Mouse (Mus musculus): ENCODE measurements around the gene Stk4. TPM values are rescaled to one million over a fixed set of nuclear protein-coding genes. Genes with fewer than 3 reads are reported as not detected.

The Stk4 gene
- polyA plus RNA-seq, 1 experiment from 2014 or later, result 14.8 TPM

DNA sequence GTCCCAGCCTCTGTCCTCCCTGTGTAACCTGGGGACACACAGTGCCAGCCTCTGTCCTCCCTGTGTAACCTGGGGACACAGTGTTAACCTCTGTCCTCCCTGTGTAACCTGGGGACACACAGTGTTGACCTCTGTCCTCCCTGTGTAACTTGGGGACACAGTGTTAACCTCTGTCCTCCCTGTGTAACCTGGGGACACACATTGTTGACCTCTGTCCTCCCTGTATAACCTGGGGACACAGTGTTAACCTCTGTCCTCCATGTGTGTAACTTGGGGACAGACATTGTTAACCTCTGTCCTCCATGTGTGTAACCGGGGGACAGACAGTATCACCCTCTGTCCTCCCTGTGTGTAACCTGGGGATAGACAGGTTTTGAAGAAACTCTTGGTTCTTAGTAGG, 61.5 kb downstream of the Stk4 start:
- Histone ChIP-seq H3K36me3 (peaks cover 18% of the 10 kb centered on the region), H3K27ac (no peak overlapping the region), H3K4me2 (no peak overlapping the region), H3K4me3 (replicated peaks) (no peak overlapping the region), H3K27me3 (no peaks in the 10 kb centered on the region), H3K9me3 (replicated peaks) (no peaks in the 10 kb centered on the region), H3K4me1 (replicated peaks) (no peaks in the 10 kb centered on the region), H3K9ac (no peak overlapping the region)
- ATAC-seq (ENCODE audit: low read depth), result no peak
- 82% methylated on average over 1 of the region's 1 CpGs for WGBS (ENCODE audit: insufficient replicate concordance)
- no peak for DNase-seq

DNA sequence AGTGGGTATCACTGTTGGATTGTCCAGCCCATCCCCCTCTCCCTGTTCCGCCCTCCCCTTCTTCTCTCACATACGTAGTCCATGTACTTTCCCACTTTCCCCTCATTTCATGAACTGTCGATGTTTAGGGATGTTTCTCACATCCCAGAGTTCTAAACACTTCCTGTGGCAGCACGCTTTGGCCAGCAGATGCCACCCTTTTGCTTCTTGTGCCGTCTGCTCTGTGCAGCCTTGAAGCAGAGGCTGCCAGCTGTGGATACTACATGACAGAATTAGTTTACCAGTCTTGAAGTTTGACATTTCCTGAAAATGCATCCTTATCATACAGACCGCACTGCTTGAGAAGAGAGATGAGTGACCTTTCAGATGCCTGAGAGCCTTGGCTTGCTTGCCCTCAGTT, 64.4 kb downstream of the Stk4 start:
- no peak overlapping the region for H3K4me2 ChIP-seq
- peaks cover 18% of the 10 kb centered on the region for H3K36me3 ChIP-seq
- WGBS (ENCODE audit: insufficient replicate concordance), result 72% methylated on average over 6 of the region's 6 CpGs
- H3K27ac ChIP-seq, result no peak overlapping the region
- H3K4me3 ChIP-seq (replicated peaks), result no peak overlapping the region
- DNase-seq, result no peak
- no peaks in the 10 kb centered on the region for H3K27me3 ChIP-seq
- H3K4me1 ChIP-seq (replicated peaks), result no peaks in the 10 kb centered on the region
- no peaks in the 10 kb centered on the region for H3K9me3 ChIP-seq (replicated peaks)
- no peak for ATAC-seq (ENCODE audit: low read depth)
- no peak overlapping the region for H3K9ac ChIP-seq

DNA sequence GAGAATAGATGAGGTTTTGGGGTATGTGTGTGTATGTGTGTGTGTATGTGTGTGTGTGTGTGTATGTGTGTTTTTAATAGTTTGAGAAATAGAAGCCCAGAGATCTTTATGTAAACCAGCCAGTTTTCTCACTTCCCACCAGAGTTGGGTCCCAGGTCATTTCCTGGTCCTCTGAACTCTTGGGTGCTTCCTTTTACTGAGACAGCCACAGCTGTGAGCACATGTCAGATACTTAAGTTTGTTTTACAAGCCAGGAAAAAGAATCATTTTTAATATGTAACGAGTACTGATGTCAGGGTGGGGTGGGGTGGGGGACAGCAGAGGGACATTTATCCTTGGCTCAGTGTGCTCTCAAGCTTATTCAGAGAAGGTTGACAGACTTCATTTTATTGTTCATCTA, 65.2 kb downstream of the Stk4 start:
- Histone ChIP-seq H3K4me1 (replicated peaks) (no peaks in the 10 kb centered on the region), H3K4me2 (no peak overlapping the region), H3K9me3 (replicated peaks) (no peaks in the 10 kb centered on the region), H3K9ac (no peak overlapping the region), H3K27ac (no peak overlapping the region), H3K36me3 (peaks cover 23% of the 10 kb centered on the region), H3K27me3 (no peaks in the 10 kb centered on the region), H3K4me3 (replicated peaks) (no peak overlapping the region)
- no peak for ATAC-seq (ENCODE audit: low read depth)
- DNase-seq, result no peak
- 64% methylated on average over 1 of the region's 1 CpGs for WGBS (ENCODE audit: insufficient replicate concordance)

DNA sequence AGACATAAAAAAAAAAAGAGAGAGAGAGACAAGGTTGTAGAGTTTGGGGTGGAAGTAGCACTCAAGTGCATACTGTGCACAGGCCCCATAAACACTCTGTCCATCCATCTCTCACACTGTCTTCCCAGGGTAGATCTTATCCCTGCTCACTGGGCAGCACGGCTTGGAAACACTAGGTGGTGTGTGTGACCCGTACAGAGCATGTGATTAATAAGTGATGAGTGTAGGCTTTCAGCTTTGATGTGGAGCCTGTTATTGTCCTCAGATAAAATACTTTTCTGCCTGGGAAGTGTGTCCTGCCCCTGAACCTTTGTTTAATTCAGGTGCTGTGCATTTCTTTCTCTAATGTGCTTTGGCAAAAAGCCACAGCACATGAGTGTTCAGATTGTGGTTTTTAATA, 66.3 kb downstream of the Stk4 start:
- ATAC-seq (ENCODE audit: low read depth) (no peak), DNase-seq (no peak)
- no peak overlapping the region for H3K9ac ChIP-seq
- WGBS (ENCODE audit: insufficient replicate concordance), result 67% methylated on average over 2 of the region's 2 CpGs
- no peaks in the 10 kb centered on the region for H3K27me3 ChIP-seq
- no peaks in the 10 kb centered on the region for H3K9me3 ChIP-seq (replicated peaks)
- H3K4me2 ChIP-seq, result no peak overlapping the region
- H3K4me3 ChIP-seq (replicated peaks), result no peak overlapping the region
- H3K36me3 ChIP-seq, result peaks cover 18% of the 10 kb centered on the region
- H3K27ac ChIP-seq, result no peak overlapping the region
- H3K4me1 ChIP-seq (replicated peaks), result no peaks in the 10 kb centered on the region

DNA sequence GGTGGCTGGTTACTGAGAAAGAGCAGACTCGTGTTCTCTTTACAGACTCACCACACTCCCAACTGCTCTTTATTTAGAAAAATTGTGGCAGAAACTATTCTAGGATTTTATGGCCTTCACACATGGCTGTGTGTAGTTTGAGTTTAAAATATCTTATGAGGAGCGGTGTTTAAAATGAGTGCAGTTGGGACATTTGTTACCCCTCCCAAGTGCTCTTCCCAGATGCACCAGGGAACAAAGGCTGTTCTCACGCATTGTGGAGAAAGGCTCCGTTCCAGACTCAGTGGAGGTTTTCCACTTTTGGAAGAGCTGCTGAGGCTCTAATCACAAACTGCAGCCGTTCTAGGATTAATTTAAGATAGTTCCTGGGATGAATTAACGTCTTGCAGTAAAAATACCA, 67.6 kb downstream of the Stk4 start:
- WGBS (ENCODE audit: insufficient replicate concordance), result 78% methylated on average over 6 of the region's 6 CpGs
- Histone ChIP-seq H3K4me1 (replicated peaks) (no peaks in the 10 kb centered on the region), H3K4me2 (no peak overlapping the region), H3K9ac (no peak overlapping the region), H3K36me3 (peaks cover 12% of the 10 kb centered on the region), H3K27me3 (no peaks in the 10 kb centered on the region), H3K9me3 (replicated peaks) (no peaks in the 10 kb centered on the region), H3K27ac (no peak overlapping the region), H3K4me3 (replicated peaks) (no peak overlapping the region)
- ATAC-seq (ENCODE audit: low read depth) (no peak), DNase-seq (no peak)

DNA sequence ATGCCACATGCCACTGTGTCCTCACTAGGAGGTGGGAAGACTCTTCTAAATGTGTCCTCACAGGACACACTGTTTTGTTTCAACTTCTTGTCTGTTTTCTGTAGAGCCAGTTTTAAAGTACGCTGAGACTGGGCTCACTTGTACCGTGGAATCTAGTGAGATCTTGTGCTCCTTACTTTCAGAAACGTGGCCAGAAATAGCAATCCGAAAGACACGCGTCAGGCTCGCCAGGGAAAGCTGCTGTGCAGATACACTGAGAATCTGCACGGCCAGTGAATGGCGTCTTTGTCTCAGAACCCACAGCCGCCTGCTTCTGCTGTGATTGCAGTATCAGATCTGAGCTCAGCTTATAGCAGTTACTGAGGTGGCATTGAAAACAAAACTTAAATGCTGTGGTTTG, 71.9 kb downstream of the Stk4 start:
- ATAC-seq (ENCODE audit: low read depth), result no peak
- Histone ChIP-seq H3K9me3 (replicated peaks) (no peaks in the 10 kb centered on the region), H3K36me3 (0 out of 2 replicates have a peak, but pooled peaks cover 5% of the 10 kb centered on the region), H3K9ac (no peak overlapping the region), H3K4me1 (replicated peaks) (no peaks in the 10 kb centered on the region), H3K27me3 (no peaks in the 10 kb centered on the region), H3K27ac (no peak overlapping the region), H3K4me3 (replicated peaks) (no peak overlapping the region), H3K4me2 (no peak overlapping the region)
- DNase-seq, result no peak
- WGBS (ENCODE audit: insufficient replicate concordance), result 70% methylated on average over 10 of the region's 10 CpGs

DNA sequence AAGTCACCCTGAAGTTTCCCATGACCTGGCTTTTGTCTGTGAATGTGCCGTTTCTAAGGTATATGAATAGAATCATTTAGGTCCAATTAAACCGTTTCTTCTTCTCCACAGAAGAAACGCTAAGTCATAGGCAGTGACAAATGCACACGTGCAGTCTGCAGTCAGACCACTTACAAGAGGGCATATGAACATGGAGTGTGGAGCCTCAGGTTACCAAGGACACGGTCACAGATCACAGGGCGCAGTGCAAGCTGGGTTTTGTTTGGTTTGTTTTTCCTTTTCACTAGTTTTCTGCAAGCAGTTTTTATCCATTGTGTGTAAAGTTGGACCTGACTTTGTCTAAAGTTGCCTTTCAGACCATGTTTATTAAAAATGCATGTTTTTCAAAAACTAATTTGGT, 73.9 kb downstream of the Stk4 start:
- DNase-seq, result no peak
- Histone ChIP-seq H3K4me3 (replicated peaks) (no peak overlapping the region), H3K27me3 (no peaks in the 10 kb centered on the region), H3K4me2 (no peak overlapping the region), H3K9me3 (replicated peaks) (no peaks in the 10 kb centered on the region), H3K9ac (no peak overlapping the region), H3K4me1 (replicated peaks) (no peaks in the 10 kb centered on the region), H3K27ac (no peak overlapping the region), H3K36me3 (peaks cover 9% of the 10 kb centered on the region; the same call in 1 of the 2 replicates)
- ATAC-seq (ENCODE audit: low read depth), result no peak
- WGBS (ENCODE audit: insufficient replicate concordance), result 74% methylated on average over 6 of the region's 6 CpGs

DNA sequence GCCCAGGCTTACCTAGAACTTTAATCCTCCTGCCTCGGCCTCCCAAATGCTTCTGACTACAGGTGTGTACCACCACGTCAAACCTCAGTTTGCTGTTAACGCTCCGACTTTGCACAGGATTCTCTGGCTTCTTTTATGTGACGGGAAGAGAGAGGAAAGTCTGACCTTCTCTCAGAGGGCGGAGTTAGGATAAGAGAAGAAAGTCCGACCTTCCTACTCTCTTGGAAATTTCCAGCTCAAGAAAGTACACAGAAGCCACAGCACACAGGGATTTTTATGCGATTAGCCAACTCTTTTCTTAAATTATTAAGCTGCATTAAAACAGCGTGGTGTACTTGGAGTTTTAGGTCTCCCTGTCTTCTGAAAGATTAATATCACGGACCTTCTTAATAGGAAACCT, 74.4 kb downstream of the Stk4 start:
- Histone ChIP-seq H3K4me2 (no peak overlapping the region), H3K27me3 (no peaks in the 10 kb centered on the region), H3K9ac (no peak overlapping the region), H3K4me1 (replicated peaks) (no peaks in the 10 kb centered on the region), H3K27ac (no peak overlapping the region), H3K9me3 (replicated peaks) (no peaks in the 10 kb centered on the region), H3K36me3 (peaks cover 9% of the 10 kb centered on the region; the same call in 1 of the 2 replicates), H3K4me3 (replicated peaks) (no peak overlapping the region)
- 79% methylated on average over 10 of the region's 10 CpGs for WGBS (ENCODE audit: insufficient replicate concordance)
- DNase-seq, result no peak
- no peak for ATAC-seq (ENCODE audit: low read depth)

DNA sequence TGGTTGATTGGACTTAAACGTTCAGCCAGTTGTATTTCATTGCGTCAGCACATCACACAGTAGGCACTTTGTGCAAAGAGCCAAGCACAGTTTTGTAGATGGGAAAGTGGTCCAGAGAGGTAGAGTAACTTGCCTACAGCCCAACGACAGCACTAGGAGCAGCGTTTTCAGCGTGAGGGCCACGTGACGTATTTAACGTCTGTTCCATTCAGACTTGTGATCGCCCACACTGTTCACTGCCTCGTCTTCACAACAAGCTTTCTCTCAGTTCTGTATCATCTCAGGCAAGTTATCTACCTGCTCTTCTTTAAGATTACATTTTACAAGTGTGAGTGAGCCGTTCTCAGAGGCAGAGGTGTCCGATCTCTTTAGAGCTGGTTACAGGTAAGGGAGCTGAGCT, 76.4 kb downstream of the Stk4 start:
- ATAC-seq (ENCODE audit: low read depth) (no peak), DNase-seq (no peak)
- no peaks in the 10 kb centered on the region for H3K9me3 ChIP-seq (replicated peaks)
- H3K4me2 ChIP-seq, result no peak overlapping the region
- no peak overlapping the region for H3K4me3 ChIP-seq (replicated peaks)
- peaks cover 17% of the 10 kb centered on the region for H3K36me3 ChIP-seq
- H3K27ac ChIP-seq, result no peak overlapping the region
- H3K9ac ChIP-seq, result no peak overlapping the region
- no peaks in the 10 kb centered on the region for H3K4me1 ChIP-seq (replicated peaks)
- H3K27me3 ChIP-seq, result no peaks in the 10 kb centered on the region
- WGBS (ENCODE audit: insufficient replicate concordance), result 81% methylated on average over 12 of the region's 12 CpGs

DNA sequence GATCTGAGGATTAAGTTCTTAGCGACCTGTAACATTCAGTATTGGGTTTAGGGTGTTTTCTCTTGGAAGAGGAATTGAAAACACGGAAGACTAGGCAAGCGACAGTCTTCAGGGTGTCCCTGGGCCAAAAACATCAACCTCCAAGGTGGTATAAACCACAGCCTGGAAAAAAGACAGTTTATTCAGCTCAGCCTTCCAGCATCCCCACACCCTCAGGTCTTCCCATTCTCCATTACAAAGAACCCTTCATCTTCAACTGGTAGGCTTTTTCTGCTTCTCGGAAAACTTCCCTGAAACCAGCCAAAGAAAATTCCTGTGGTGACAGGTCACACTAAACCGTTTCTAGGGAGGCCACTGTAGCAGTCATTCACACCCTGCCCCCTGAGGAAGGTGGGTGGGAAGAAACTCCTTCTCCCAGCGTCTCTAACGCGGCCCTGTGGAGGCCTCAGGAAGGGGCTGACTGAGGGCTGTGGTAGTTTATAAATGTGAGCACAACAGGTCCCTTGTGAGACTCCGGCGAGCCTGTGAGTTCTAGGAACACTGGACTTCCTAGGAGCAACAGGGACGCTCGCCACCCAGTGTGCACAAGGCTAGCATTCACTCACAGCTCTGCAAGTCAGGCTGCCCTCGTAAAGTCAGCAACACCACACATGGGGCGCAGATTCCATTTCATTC, 80.1 kb downstream of the Stk4 start:
- H3K9me3 ChIP-seq (replicated peaks), result no peaks in the 10 kb centered on the region
- 67% methylated on average over 14 of the region's 14 CpGs for WGBS (ENCODE audit: insufficient replicate concordance)
- H3K27me3 ChIP-seq, result no peaks in the 10 kb centered on the region
- no peak overlapping the region for H3K9ac ChIP-seq
- no peaks in the 10 kb centered on the region for H3K4me1 ChIP-seq (replicated peaks)
- H3K36me3 ChIP-seq, result peaks cover 41% of the 10 kb centered on the region
- DNase-seq (no peak), ATAC-seq (ENCODE audit: low read depth) (no peak)
- no peak overlapping the region for H3K4me3 ChIP-seq (replicated peaks)
- no peak overlapping the region for H3K27ac ChIP-seq
- H3K4me2 ChIP-seq, result no peak overlapping the region

DNA sequence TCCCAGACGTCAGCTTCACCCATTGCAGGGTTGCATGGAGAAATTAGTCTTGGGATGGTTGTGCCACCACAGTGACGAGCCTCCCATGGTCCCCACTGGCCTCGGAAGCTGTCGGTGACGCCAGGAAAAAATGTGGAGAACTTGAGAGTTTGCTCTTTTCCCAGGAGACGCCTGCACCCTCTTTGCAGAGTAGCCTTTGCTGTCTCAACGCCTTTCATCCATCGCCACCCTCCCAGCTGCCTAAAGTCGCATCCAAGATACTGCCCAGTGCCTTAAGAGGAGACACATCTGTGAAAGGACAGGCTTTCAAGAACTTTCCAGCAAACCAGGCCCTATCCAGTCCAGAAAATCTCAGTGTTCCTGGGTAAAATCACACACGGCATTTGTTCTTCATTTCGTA, 82.2 kb downstream of the Stk4 start:
- Histone ChIP-seq H3K27ac (no peak overlapping the region), H3K4me3 (replicated peaks) (no peak overlapping the region), H3K27me3 (no peaks in the 10 kb centered on the region), H3K9me3 (replicated peaks) (no peaks in the 10 kb centered on the region), H3K9ac (no peak overlapping the region), H3K4me1 (replicated peaks) (no peaks in the 10 kb centered on the region), H3K4me2 (no peak overlapping the region), H3K36me3 (peaks cover 41% of the 10 kb centered on the region)
- 82% methylated on average over 11 of the region's 11 CpGs for WGBS (ENCODE audit: insufficient replicate concordance)
- no peak for DNase-seq
- ATAC-seq (ENCODE audit: low read depth), result no peak

DNA sequence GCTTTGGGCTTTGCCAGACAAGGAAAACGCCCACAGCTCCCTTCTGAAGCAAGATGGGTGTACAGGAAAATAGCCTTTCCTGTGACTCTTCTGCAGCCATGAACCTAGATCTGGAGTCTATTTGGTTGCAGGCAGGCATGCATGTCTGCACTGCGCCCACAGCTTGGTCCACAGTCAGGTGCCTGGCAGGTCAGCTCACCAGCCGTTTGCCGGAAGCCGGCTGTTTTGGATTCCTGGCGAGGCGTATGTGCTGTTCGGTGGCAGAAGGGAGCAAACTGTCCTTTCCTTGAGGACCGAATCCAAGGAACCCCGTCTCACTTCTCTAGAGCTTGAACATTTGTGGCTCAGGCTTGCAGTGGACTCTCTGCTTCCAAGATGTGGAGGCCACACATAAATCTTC, 83.9 kb downstream of the Stk4 start:
- no peaks in the 10 kb centered on the region for H3K9me3 ChIP-seq (replicated peaks)
- ATAC-seq (ENCODE audit: low read depth) (no peak), DNase-seq (no peak)
- peaks cover 37% of the 10 kb centered on the region for H3K36me3 ChIP-seq
- 86% methylated on average over 10 of the region's 10 CpGs for WGBS (ENCODE audit: insufficient replicate concordance)
- H3K27ac ChIP-seq, result no peak overlapping the region
- H3K27me3 ChIP-seq, result no peaks in the 10 kb centered on the region
- no peak overlapping the region for H3K4me3 ChIP-seq (replicated peaks)
- no peaks in the 10 kb centered on the region for H3K4me1 ChIP-seq (replicated peaks)
- H3K4me2 ChIP-seq, result no peak overlapping the region
- H3K9ac ChIP-seq, result no peak overlapping the region
